8 mouse cellular contexts compared by ENCODE assay signal in genomic region chr19:32595506-32596286, GRCm38 (mm10). TPM values are rescaled to one million over a fixed set of nuclear protein-coding genes. Genes with fewer than 3 reads are reported as not detected.
DNase-seq lines count a peak whose midpoint lies in the region; ATAC-seq and TF ChIP-seq lines count a peak whose summit lies in the region.

Gene Papss2 (plus strand): TSS chr19:32595790.

- H3K36me3 ChIP-seq in ES-E14 (ENCODE audit: control insufficient read depth, insufficient read depth, low read length, poor library complexity, severe bottlenecking), result no peaks in the 10 kb centered on the region
- H3K36me3 ChIP-seq in hindbrain, embryonic 10.5 days, result no peaks in the 10 kb centered on the region

- H3K4me1 ChIP-seq in ES-E14 (ENCODE audit: control insufficient read depth in 2 of 2, insufficient read depth in 2 of 2, low read length in 2 of 2, poor library complexity in 1 of 2), result no peaks in the 10 kb centered on the region
- H3K4me1 ChIP-seq in hindbrain, embryonic 10.5 days (replicated peaks), result peaks cover 10% of the 10 kb centered on the region; the same call in 1 of the 2 replicates

- H3K27ac ChIP-seq in ES-E14 (ENCODE audit: insufficient read depth, low read depth, low read length, poor library complexity, severe bottlenecking), result no peak within 1 kb of the TSS
- H3K27ac ChIP-seq in hindbrain, embryonic 10.5 days, result peak within 1 kb of the TSS; percentile 72; the same call in 1 of the 2 replicates

- in situ Hi-C loops in ES-E14 (cut with MboI; ENCODE audit: low sequenced_read_pairs in 2 of 2, unreplicated experiment in 2 of 2), result no loop called here

- peak; percentile 21 for DNase-seq in ES-E14 (ENCODE audit: low read depth, low spot score)
- DNase-seq in adrenal gland, postnatal 4 days (ENCODE audit: low spot score in 2 of 2), result peak; percentile 21 to 34
- peak; percentile 10 for DNase-seq in forelimb bud, embryonic 11.5 days (ENCODE audit: low read depth, low spot score)
- DNase-seq in hindbrain, embryonic 10.5 days (ENCODE audit: low spot score), result peak; percentile 48
- DNase-seq in layer of hippocampus, postnatal 36 days, result peak; percentile 18 to 21
- DNase-seq in retina, postnatal 1 day, result peak; percentile 51
- peak; percentile 68 for DNase-seq in urinary bladder, postnatal 14 days (ENCODE audit: low spot score)

- peak within 1 kb of the TSS; percentile 76 to 90 for H3K4me3 ChIP-seq in ES-E14 (ENCODE audit: insufficient read depth in 1 of 2, low read depth in 1 of 2, low read length in 2 of 2, poor library complexity in 1 of 2, severe bottlenecking in 1 of 2)
- peak within 1 kb of the TSS; percentile 66 for H3K4me3 ChIP-seq in hindbrain, embryonic 10.5 days

- peaks cover 47% of the 10 kb centered on the region for H3K27me3 ChIP-seq in hindbrain, embryonic 10.5 days (ENCODE audit: insufficient read depth, poor library complexity, severe bottlenecking)

- no peaks in the 10 kb centered on the region for H3K9me3 ChIP-seq in ES-E14 (ENCODE audit: control insufficient read depth, insufficient read depth, low read depth, low read length)
- no peaks in the 10 kb centered on the region for H3K9me3 ChIP-seq in hindbrain, embryonic 10.5 days

- under 1% methylated on average over 64 of the region's 64 CpGs for WGBS in hindbrain, embryonic 10.5 days

- H3K9ac ChIP-seq in ES-E14 (ENCODE audit: insufficient read depth, low read depth, low read length, poor library complexity, severe bottlenecking), result peak within 1 kb of the TSS; percentile 65

- peak; percentile 88 for ATAC-seq in megakaryocyte, adult 5-6 weeks (ENCODE audit: poor library complexity, severe bottlenecking)

TF ChIP-seq in ES-E14, 5 proteins besides CTCF, POLR2A, EP300 and RAD21:
- TF ChIP-seq HCFC1 (IDR thresholded peaks at IDR 0.05; ENCODE audit: borderline replicate concordance, insufficient read depth, low read length) (0 out of 2 replicates have a peak, but pooled peaks have one; percentile 28), ZNF384 (IDR thresholded peaks at IDR 0.05; ENCODE audit: low read depth, low read length) (no peak), ZC3H11A (IDR thresholded peaks at IDR 0.05; ENCODE audit: borderline replicate concordance, low read depth, low read length) (no peak), CHD2 (IDR thresholded peaks at IDR 0.05; ENCODE audit: low read depth, low read length) (no peak), MAFK (IDR thresholded peaks at IDR 0.05; ENCODE audit: insufficient read depth, low read depth, low read length) (no peak)

RNA-seq across cellular contexts. Expression of gene Papss2, which starts in this region (rescaled TPM):
- total RNA-seq in ES-E14 (2012; rRNA removed), result 0.95 and 1.7 TPM in 2 replicates
- 10 to 100 TPM; 20.7 to 26.6 TPM for total RNA-seq in adrenal gland, postnatal 4 days (2021)
- 0.68 and 1.7 TPM in 2 replicates for polyA plus RNA-seq in hindbrain, embryonic 10.5 days (2016; fragmentation: Nextera tagmentation; extraction: Ambion mirVana)
- total RNA-seq in layer of hippocampus, postnatal 36 days (2021), result 10 to 100 TPM; 11.0 to 12.1 TPM
- 61.6 and 72.8 TPM in 2 replicates for total RNA-seq in megakaryocyte, adult 5-6 weeks (2015)
- total RNA-seq in megakaryocyte, adult 5-6 weeks (2017), result 35.9 and 42.1 TPM in 2 replicates

Comparison
In these comparisons a context has a peak if more than half of its experiments do, and no peak if none do; other contexts are left out.
1. DNase-seq: peak in every context shown above with its lines; median percentile 68 in urinary bladder, postnatal 14 days; 51 in retina, postnatal 1 day; 48 in hindbrain, embryonic 10.5 days; 28 in adrenal gland, postnatal 4 days; 21 in ES-E14; 20 in layer of hippocampus, postnatal 36 days; 10 in forelimb bud, embryonic 11.5 days.